Mouse (Mus musculus): ENCODE measurements around the gene St14. TPM values are rescaled to one million over a fixed set of nuclear protein-coding genes. Genes with fewer than 3 reads are reported as not detected.

Gene St14
- polyA plus RNA-seq, 1 experiment from 2014 or later: 2.9 TPM

- ATAC-seq (ENCODE audit: extremely low read depth, insufficient number of reproducible peaks, low FRiP score, low TSS enrichment): no peak
- Histone ChIP-seq H3K4me2 (no peak overlapping the region), H3K9me3 (no peaks in the 10 kb centered on the region), H3K36me3 (no peaks in the 10 kb centered on the region), H3K27ac (replicated peaks) (no peak overlapping the region), H3K4me3 (no peak overlapping the region), H3K4me1 (peaks cover 9% of the 10 kb centered on the region), H3K27me3 (replicated peaks) (peaks cover 31% of the 10 kb centered on the region), H3K9ac (no peak overlapping the region)
- 81% methylated on average over 18 of the region's 18 CpGs for WGBS
Measured at GRCm38 (mm10) chr9:31092111-31092832, 39.4 kb downstream of the St14 start.

GRCm38 (mm10) chr9:31091162-31091581 lies 40.5 kb downstream of the St14 start:
- Histone ChIP-seq H3K4me2 (no peak overlapping the region), H3K27ac (replicated peaks) (no peak overlapping the region), H3K4me3 (no peak overlapping the region), H3K9ac (no peak overlapping the region), H3K9me3 (no peaks in the 10 kb centered on the region), H3K27me3 (replicated peaks) (peaks cover 39% of the 10 kb centered on the region), H3K4me1 (no peaks in the 10 kb centered on the region; the same call in 1 of the 2 replicates), H3K36me3 (no peaks in the 10 kb centered on the region)
- no peak for ATAC-seq (ENCODE audit: extremely low read depth, insufficient number of reproducible peaks, low FRiP score, low TSS enrichment)
- WGBS: 90% methylated on average over 10 of the region's 10 CpGs

- WGBS: 64% methylated on average over 28 of the region's 29 CpGs
- ATAC-seq (ENCODE audit: extremely low read depth, insufficient number of reproducible peaks, low FRiP score, low TSS enrichment): no peak
- Histone ChIP-seq H3K4me2 (peak overlapping the region; percentile 18; the same call in 1 of the 2 replicates), H3K4me3 (no peak overlapping the region), H3K36me3 (no peaks in the 10 kb centered on the region), H3K27me3 (replicated peaks) (peaks cover 39% of the 10 kb centered on the region), H3K9me3 (no peaks in the 10 kb centered on the region), H3K9ac (no peak overlapping the region), H3K27ac (replicated peaks) (no peak overlapping the region), H3K4me1 (no peaks in the 10 kb centered on the region)
Measured at GRCm38 (mm10) chr9:31090081-31091023, 41.3 kb downstream of the St14 start.

- H3K4me1 ChIP-seq: no peaks in the 10 kb centered on the region
- no peak overlapping the region for H3K4me3 ChIP-seq
- H3K4me2 ChIP-seq: no peak overlapping the region
- peaks cover 46% of the 10 kb centered on the region for H3K27me3 ChIP-seq (replicated peaks)
- WGBS: 74% methylated on average over 9 of the region's 9 CpGs
- H3K9me3 ChIP-seq: no peaks in the 10 kb centered on the region
- H3K9ac ChIP-seq: no peak overlapping the region
- no peak overlapping the region for H3K27ac ChIP-seq (replicated peaks)
- H3K36me3 ChIP-seq: no peaks in the 10 kb centered on the region
- no peak for ATAC-seq (ENCODE audit: extremely low read depth, insufficient number of reproducible peaks, low FRiP score, low TSS enrichment)
Measured at GRCm38 (mm10) chr9:31089541-31089940, 42.1 kb downstream of the St14 start.

- no peak overlapping the region for H3K27ac ChIP-seq (replicated peaks)
- no peaks in the 10 kb centered on the region for H3K4me1 ChIP-seq
- no peaks in the 10 kb centered on the region for H3K36me3 ChIP-seq
- 65% methylated on average over 4 of the region's 4 CpGs for WGBS
- H3K4me2 ChIP-seq: no peak overlapping the region
- no peak for ATAC-seq (ENCODE audit: extremely low read depth, insufficient number of reproducible peaks, low FRiP score, low TSS enrichment)
- H3K9me3 ChIP-seq: no peaks in the 10 kb centered on the region
- H3K27me3 ChIP-seq (replicated peaks): peaks cover 53% of the 10 kb centered on the region
- no peak overlapping the region for H3K4me3 ChIP-seq
- no peak overlapping the region for H3K9ac ChIP-seq
Measured at GRCm38 (mm10) chr9:31088883-31089282, 42.8 kb downstream of the St14 start.

GRCm38 (mm10) chr9:31088116-31088515 lies 43.5 kb downstream of the St14 start:
- no peak for ATAC-seq (ENCODE audit: extremely low read depth, insufficient number of reproducible peaks, low FRiP score, low TSS enrichment)
- H3K27me3 ChIP-seq (replicated peaks): peaks cover 60% of the 10 kb centered on the region
- no peaks in the 10 kb centered on the region for H3K9me3 ChIP-seq
- H3K27ac ChIP-seq (replicated peaks): no peak overlapping the region
- H3K4me1 ChIP-seq: no peaks in the 10 kb centered on the region
- H3K4me2 ChIP-seq: no peak overlapping the region
- WGBS: 55% methylated on average over 3 of the region's 3 CpGs
- no peaks in the 10 kb centered on the region for H3K36me3 ChIP-seq
- no peak overlapping the region for H3K9ac ChIP-seq
- H3K4me3 ChIP-seq: no peak overlapping the region

GRCm38 (mm10) chr9:31087466-31087865 lies 44.2 kb downstream of the St14 start:
- H3K4me2 ChIP-seq: no peak overlapping the region
- no peaks in the 10 kb centered on the region for H3K4me1 ChIP-seq
- H3K4me3 ChIP-seq: no peak overlapping the region
- no peaks in the 10 kb centered on the region for H3K9me3 ChIP-seq
- H3K27me3 ChIP-seq (replicated peaks): peaks cover 66% of the 10 kb centered on the region
- no peak overlapping the region for H3K9ac ChIP-seq
- H3K27ac ChIP-seq (replicated peaks): no peak overlapping the region
- 69% methylated on average over 4 of the region's 4 CpGs for WGBS
- ATAC-seq (ENCODE audit: extremely low read depth, insufficient number of reproducible peaks, low FRiP score, low TSS enrichment): no peak
- no peaks in the 10 kb centered on the region for H3K36me3 ChIP-seq

- H3K27ac ChIP-seq (replicated peaks): no peak overlapping the region
- no peaks in the 10 kb centered on the region for H3K9me3 ChIP-seq
- no peak overlapping the region for H3K4me2 ChIP-seq
- WGBS: 79% methylated on average over 7 of the region's 7 CpGs
- no peaks in the 10 kb centered on the region for H3K36me3 ChIP-seq
- H3K4me1 ChIP-seq: no peaks in the 10 kb centered on the region
- peaks cover 66% of the 10 kb centered on the region for H3K27me3 ChIP-seq (replicated peaks)
- no peak overlapping the region for H3K9ac ChIP-seq
- no peak for ATAC-seq (ENCODE audit: extremely low read depth, insufficient number of reproducible peaks, low FRiP score, low TSS enrichment)
- no peak overlapping the region for H3K4me3 ChIP-seq
Measured at GRCm38 (mm10) chr9:31086754-31087145, 44.9 kb downstream of the St14 start.

- H3K4me1 ChIP-seq: no peaks in the 10 kb centered on the region
- H3K4me3 ChIP-seq: no peak overlapping the region
- WGBS: 13% methylated on average over 10 of the region's 10 CpGs
- H3K9me3 ChIP-seq: no peaks in the 10 kb centered on the region
- H3K4me2 ChIP-seq: peak overlapping the region; percentile 16; the same call in 1 of the 2 replicates
- H3K27ac ChIP-seq (replicated peaks): no peak overlapping the region
- H3K27me3 ChIP-seq (replicated peaks): peaks cover 63% of the 10 kb centered on the region
- ATAC-seq (ENCODE audit: extremely low read depth, insufficient number of reproducible peaks, low FRiP score, low TSS enrichment): no peak
- H3K9ac ChIP-seq: no peak overlapping the region
- H3K36me3 ChIP-seq: no peaks in the 10 kb centered on the region
Measured at GRCm38 (mm10) chr9:31086085-31086753, 45.4 kb downstream of the St14 start.

- Histone ChIP-seq H3K27me3 (replicated peaks) (peaks cover 56% of the 10 kb centered on the region), H3K4me1 (no peaks in the 10 kb centered on the region), H3K9ac (no peak overlapping the region), H3K4me3 (no peak overlapping the region), H3K27ac (replicated peaks) (no peak overlapping the region), H3K9me3 (no peaks in the 10 kb centered on the region), H3K4me2 (no peak overlapping the region), H3K36me3 (no peaks in the 10 kb centered on the region)
- WGBS: 69% methylated on average over 5 of the region's 5 CpGs
- no peak for ATAC-seq (ENCODE audit: extremely low read depth, insufficient number of reproducible peaks, low FRiP score, low TSS enrichment)
Measured at GRCm38 (mm10) chr9:31085556-31085955, 46.1 kb downstream of the St14 start.

- no peaks in the 10 kb centered on the region for H3K9me3 ChIP-seq
- no peak overlapping the region for H3K4me2 ChIP-seq
- no peaks in the 10 kb centered on the region for H3K36me3 ChIP-seq
- no peak overlapping the region for H3K27ac ChIP-seq (replicated peaks)
- H3K4me1 ChIP-seq: peaks cover 4% of the 10 kb centered on the region
- no peak overlapping the region for H3K4me3 ChIP-seq
- no peak for ATAC-seq (ENCODE audit: extremely low read depth, insufficient number of reproducible peaks, low FRiP score, low TSS enrichment)
- no peak overlapping the region for H3K9ac ChIP-seq
- 76% methylated on average over 6 of the region's 6 CpGs for WGBS
- peaks cover 43% of the 10 kb centered on the region for H3K27me3 ChIP-seq (replicated peaks)
Measured at GRCm38 (mm10) chr9:31082771-31083170, 48.9 kb downstream of the St14 start.
